Mouse (Mus musculus) forebrain, embryonic 14.5 days (tissue): ENCODE data around the gene Trim10. TPM values are rescaled to one million over a fixed set of nuclear protein-coding genes. Genes with fewer than 3 reads are reported as not detected.
"Not testable (repeated sequence)": the region's sequence is repeated elsewhere in the genome, so short reads cannot be mapped to it uniquely, and the experiment has no call there.

Experiments used
- ATAC-seq: fragments of 200-750 bp; cut with Nextera tagmentation; 2 replicates; pipeline ENCODE4 v1.8.0; 2017; ENCODE audit warnings: mild to moderate bottlenecking, moderate library complexity
- DNase-seq: peaks from one replicate; pipeline ENCODE4 v3.0.0-alpha.2; 2015; ENCODE audit warnings: low spot score
- H3K27ac ChIP-seq: fragments of 300-500 bp; sonication (generic); 2 replicates; pipeline ENCODE4 v1.5.1; 2014; ENCODE audit warnings: low read depth, mild to moderate bottlenecking, control low read depth, low read length, moderate library complexity
- H3K27me3 ChIP-seq: fragments of 300-500 bp; sonication (generic); replicated peaks from 2 replicates; pipeline ENCODE4 v1.6.1; 2014; ENCODE audit warnings: low read length, control low read depth, mixed read lengths; ENCODE audit not compliant: control insufficient read depth, insufficient read depth
- H3K36me3 ChIP-seq: fragments of 300-500 bp; sonication (generic); 2 replicates; pipeline ENCODE4 v1.6.1; 2014; ENCODE audit warnings: low read length, control low read depth; ENCODE audit not compliant: control insufficient read depth, insufficient read depth
- H3K4me1 ChIP-seq: fragments of 300-500 bp; sonication (generic); 2 replicates; pipeline ENCODE4 v1.6.1; 2014; ENCODE audit warnings: antibody characterized with exemption, low read length, control low read depth; ENCODE audit not compliant: control insufficient read depth, insufficient read depth
- H3K4me2 ChIP-seq: fragments of 300-500 bp; sonication (generic); 2 replicates; pipeline ENCODE4 v1.6.1; 2014; ENCODE audit warnings: mild to moderate bottlenecking, control low read depth, low read length
- H3K4me3 ChIP-seq: fragments of 300-500 bp; sonication (generic); 2 replicates; pipeline ENCODE4 v1.5.1; 2014; ENCODE audit warnings: low read depth, low read length, control low read depth
- H3K9ac ChIP-seq: fragments of 300-500 bp; sonication (generic); 2 replicates; pipeline ENCODE4 v1.6.1; 2014; ENCODE audit warnings: mild to moderate bottlenecking, low read length, control low read depth, moderate library complexity
- H3K9me3 ChIP-seq: fragments of 300-500 bp; sonication (generic); replicated peaks from 2 replicates; pipeline ENCODE4 v1.6.1; 2016; ENCODE audit warnings: low read length, control low read depth, mixed read lengths; ENCODE audit not compliant: control insufficient read depth
- WGBS: fragments of 180-500 bp; shearing (Covaris S2); extraction: QIAGEN DNeasy Blood & Tissue Kit; methylation state at CpG from one replicate; pipeline ENCODE4 v1.1.7; 2014; 5-methylcytosine and 5-hydroxymethylcytosine counted together
- polyA plus RNA-seq: library from polyadenylated mRNA; unstranded; fragments of >200 nt; fragmentation: Nextera tagmentation; extraction: Ambion mirVana; gene quantifications from 2 replicates; pipeline ENCODE4 v1.2.1, GENCODE M21; 2014

The Trim10 gene
- polyA plus RNA-seq, 1 experiment from 2014 or later = 1.1 TPM

- DNase-seq (no peak), ATAC-seq (no peak)
- Histone ChIP-seq H3K4me1 (no peaks in the 10 kb centered on the region), H3K9ac (no peak overlapping the region), H3K27me3 (no peaks in the 10 kb centered on the region), H3K4me3 (no peak overlapping the region), H3K27ac (no peak overlapping the region), H3K4me2 (no peak overlapping the region), H3K36me3 (no peaks in the 10 kb centered on the region), H3K9me3 (no peaks in the 10 kb centered on the region)
- WGBS = 82% methylated on average over 25 of the region's 25 CpGs
Observed at GRCm38 (mm10) chr17:36869955-36870810, 809 bp downstream of the Trim10 start.

DNA sequence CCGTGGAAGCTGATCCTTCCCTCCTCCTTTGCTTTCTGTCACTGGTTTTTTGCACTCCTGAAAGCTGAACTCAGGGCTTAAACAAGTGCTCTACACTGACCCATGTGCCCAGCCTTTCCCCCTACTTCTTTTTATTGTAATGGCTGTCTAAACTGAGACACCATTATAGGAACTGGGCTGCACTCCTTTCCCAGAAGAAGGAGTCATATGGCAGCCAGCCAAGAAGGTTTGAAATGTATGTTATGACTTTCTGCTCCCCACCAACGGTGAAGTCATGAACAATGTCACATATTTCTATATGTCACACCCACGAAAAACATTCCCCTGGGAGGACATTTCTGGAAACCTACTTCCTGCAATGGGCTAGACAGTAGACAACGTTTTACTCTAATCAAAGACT is 5.3 kb downstream of the Trim10 start:
- H3K27me3 ChIP-seq = no peaks in the 10 kb centered on the region
- H3K27ac ChIP-seq = no peak overlapping the region
- H3K9me3 ChIP-seq = no peaks in the 10 kb centered on the region
- 77% methylated on average over 4 of the region's 4 CpGs for WGBS
- ATAC-seq = no peak
- no peak overlapping the region for H3K4me2 ChIP-seq
- no peaks in the 10 kb centered on the region for H3K4me1 ChIP-seq
- DNase-seq = no peak
- no peak overlapping the region for H3K4me3 ChIP-seq
- H3K36me3 ChIP-seq = no peaks in the 10 kb centered on the region
- H3K9ac ChIP-seq = no peak overlapping the region

DNA sequence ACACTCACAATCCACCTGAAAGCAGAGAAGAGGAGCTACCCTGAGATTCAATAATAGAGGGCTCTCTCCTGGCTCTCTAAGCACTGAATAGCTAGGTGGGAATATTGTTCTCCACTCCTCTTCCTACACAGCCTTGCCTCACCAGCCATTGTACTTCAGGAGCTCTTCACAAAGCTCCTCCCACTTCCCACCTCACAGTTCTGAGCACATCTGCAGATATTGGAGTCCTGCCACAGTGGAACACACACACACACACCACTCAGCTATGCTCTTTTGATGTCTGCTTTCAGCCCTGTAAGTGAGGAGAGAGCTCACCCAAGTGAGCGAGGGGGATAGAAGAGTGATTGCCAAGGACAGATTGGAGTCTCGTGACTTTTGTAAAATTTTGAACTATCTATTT is 14.0 kb downstream of the Trim10 start:
- H3K36me3 ChIP-seq = no peaks in the 10 kb centered on the region
- WGBS = 85% methylated on average over 2 of the region's 2 CpGs
- H3K9ac ChIP-seq = no peak overlapping the region
- H3K4me3 ChIP-seq = no peak overlapping the region
- H3K4me2 ChIP-seq = no peak overlapping the region
- no peaks in the 10 kb centered on the region for H3K9me3 ChIP-seq
- ATAC-seq = no peak
- no peaks in the 10 kb centered on the region for H3K27me3 ChIP-seq
- no peaks in the 10 kb centered on the region for H3K4me1 ChIP-seq
- H3K27ac ChIP-seq = no peak overlapping the region
- no peak for DNase-seq

DNA sequence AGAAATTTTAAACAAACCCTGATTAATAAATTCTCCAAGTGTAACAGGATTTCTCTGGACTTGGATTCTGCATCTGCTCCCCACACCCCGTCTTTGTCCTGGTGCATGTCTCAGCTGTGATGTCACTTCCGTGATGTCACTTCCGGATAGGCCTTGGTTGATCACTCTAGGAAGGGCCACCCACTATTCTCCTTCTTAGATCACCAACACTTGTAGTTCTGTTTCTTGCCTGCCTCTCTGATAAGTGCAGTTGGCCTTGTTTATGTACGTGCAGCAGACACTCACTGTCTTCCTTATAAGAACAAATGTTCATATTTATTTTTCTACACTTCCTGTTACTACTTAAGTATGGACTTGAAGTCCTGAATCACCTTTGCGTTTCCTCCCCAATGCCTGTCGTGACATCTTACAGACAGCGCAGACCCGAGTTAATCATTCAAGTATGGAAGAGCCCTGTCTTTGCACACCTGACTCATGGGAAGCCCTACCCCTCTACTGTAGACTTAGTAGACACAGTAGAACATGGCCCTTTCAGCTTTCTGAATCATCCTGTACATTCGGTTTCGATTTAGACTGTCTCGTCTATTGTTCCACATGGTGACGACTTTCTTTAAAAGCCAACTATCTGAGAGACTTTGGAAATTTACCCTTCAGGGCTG is 15.9 kb downstream of the Trim10 start:
- DNase-seq = no peak
- Histone ChIP-seq H3K4me3 (no peak overlapping the region), H3K36me3 (no peaks in the 10 kb centered on the region), H3K27ac (no peak overlapping the region), H3K9me3 (no peaks in the 10 kb centered on the region), H3K9ac (no peak overlapping the region), H3K4me1 (no peaks in the 10 kb centered on the region), H3K27me3 (no peaks in the 10 kb centered on the region), H3K4me2 (no peak overlapping the region)
- no peak for ATAC-seq
- WGBS = 93% methylated on average over 12 of the region's 12 CpGs

GRCm38 (mm10) chr17:36890073-36890903 is 20.9 kb downstream of the Trim10 start, which contains the start of gene Trim40:
Gene Trim40 (minus strand): TSS chr17:36890123.
- H3K9me3 ChIP-seq = no peaks in the 10 kb centered on the region
- 91% methylated on average over 5 of the region's 5 CpGs for WGBS
- H3K36me3 ChIP-seq = no peaks in the 10 kb centered on the region
- no peak within 1 kb of the TSS for H3K4me2 ChIP-seq
- H3K27me3 ChIP-seq = no peaks in the 10 kb centered on the region
- no peaks in the 10 kb centered on the region for H3K4me1 ChIP-seq
- no peak for ATAC-seq
- no peak for DNase-seq
- no peak within 1 kb of the TSS for H3K4me3 ChIP-seq
- no peak within 1 kb of the TSS for H3K27ac ChIP-seq
- no peak within 1 kb of the TSS for H3K9ac ChIP-seq

DNA sequence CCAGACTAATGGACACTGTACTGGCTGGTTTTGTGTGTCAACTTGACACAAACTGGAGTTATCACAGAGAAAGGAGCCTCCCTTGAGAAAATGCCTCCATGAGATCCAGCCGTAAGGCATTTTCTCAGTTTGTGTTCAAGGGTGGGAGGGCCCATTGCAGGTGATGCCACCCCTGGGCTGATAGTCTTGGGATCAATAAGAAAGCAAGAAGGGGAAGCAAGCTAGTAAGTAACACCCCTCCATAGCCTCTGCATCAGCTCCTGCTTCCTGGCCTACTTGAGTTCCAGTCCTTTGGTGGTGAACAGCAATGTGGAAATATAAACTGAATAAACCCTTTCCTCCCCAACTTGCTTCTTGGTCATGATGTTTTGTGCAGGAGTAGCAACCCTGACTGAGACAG is 22.1 kb downstream of the Trim10 start:
- not testable (repeated sequence) for ATAC-seq, H3K36me3 ChIP-seq, H3K9me3 ChIP-seq, H3K4me1 ChIP-seq, H3K27me3 ChIP-seq, H3K4me3 ChIP-seq, H3K27ac ChIP-seq, DNase-seq, H3K9ac ChIP-seq, H3K4me2 ChIP-seq
- 86% methylated on average over 1 of the region's 1 CpGs for WGBS

DNA sequence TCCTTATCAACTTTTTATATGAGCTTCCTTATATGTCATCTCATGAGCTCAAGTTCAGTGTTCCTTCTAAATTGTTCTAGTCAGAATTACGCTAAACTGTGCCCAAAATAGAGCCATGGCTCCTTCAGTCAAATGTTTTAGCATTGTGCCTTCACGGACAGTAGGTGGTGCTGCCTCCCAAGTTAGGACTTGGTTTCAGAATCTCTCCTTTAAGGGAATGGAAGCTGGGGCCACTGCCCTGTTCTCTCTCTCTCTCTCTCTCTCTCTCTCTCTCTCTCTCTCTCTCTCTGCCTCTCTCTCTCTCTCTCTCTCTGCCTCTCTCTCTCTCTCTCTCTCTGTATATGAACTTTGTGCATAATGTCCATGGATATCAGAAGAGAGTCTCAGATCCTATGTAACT is 23.0 kb downstream of the Trim10 start:
- H3K36me3 ChIP-seq = no peaks in the 10 kb centered on the region
- no peak overlapping the region for H3K4me2 ChIP-seq
- H3K27ac ChIP-seq = no peak overlapping the region
- H3K27me3 ChIP-seq = no peaks in the 10 kb centered on the region
- no peaks in the 10 kb centered on the region for H3K9me3 ChIP-seq
- 14% methylated on average over 2 of the region's 2 CpGs for WGBS
- H3K4me3 ChIP-seq = no peak overlapping the region
- DNase-seq (peak; percentile 69), ATAC-seq (no peak)
- no peak overlapping the region for H3K9ac ChIP-seq
- H3K4me1 ChIP-seq = no peaks in the 10 kb centered on the region

DNA sequence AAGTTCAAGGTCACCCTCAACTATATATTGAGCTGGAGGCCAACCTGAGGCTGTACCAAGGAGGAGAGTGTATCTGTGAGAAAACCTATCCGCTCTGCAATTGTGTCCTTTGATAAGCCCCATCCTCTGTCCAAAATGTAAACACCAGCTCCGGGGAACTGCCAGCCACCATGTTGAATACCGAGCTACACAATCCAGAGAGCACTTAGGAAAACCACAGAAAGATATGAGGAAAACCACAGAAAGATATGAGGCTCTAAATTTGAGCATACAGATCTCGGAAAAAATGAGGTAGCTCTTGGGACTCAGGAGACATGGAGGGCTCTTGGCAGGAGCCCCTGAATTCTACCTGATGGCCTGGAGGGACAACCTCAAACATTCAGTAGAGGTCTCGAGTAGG is 24.0 kb downstream of the Trim10 start:
- no peak overlapping the region for H3K4me3 ChIP-seq
- WGBS = 83% methylated on average over 5 of the region's 5 CpGs
- DNase-seq (no peak), ATAC-seq (no peak)
- H3K4me1 ChIP-seq = no peaks in the 10 kb centered on the region
- H3K9ac ChIP-seq = no peak overlapping the region
- H3K36me3 ChIP-seq = no peaks in the 10 kb centered on the region
- H3K27ac ChIP-seq = no peak overlapping the region
- no peaks in the 10 kb centered on the region for H3K27me3 ChIP-seq
- no peak overlapping the region for H3K4me2 ChIP-seq
- no peaks in the 10 kb centered on the region for H3K9me3 ChIP-seq
